Mouse (Mus musculus): ENCODE measurements around the gene Calhm2. TPM values are rescaled to one million over a fixed set of nuclear protein-coding genes. Genes with fewer than 3 reads are reported as not detected.

Calhm2 gene
- total RNA-seq (2017): 46.8 and 51.0 TPM in 2 replicates

GRCm38 (mm10) chr19:47137771-47138421, at the start of gene Calhm2:
Gene Calhm2, minus strand, starts transcription at chr19:47138294.
- ATAC-seq (ENCODE audit: extremely low read depth, insufficient number of reproducible peaks, low FRiP score, poor library complexity, severe bottlenecking): peak; percentile 47

DNA sequence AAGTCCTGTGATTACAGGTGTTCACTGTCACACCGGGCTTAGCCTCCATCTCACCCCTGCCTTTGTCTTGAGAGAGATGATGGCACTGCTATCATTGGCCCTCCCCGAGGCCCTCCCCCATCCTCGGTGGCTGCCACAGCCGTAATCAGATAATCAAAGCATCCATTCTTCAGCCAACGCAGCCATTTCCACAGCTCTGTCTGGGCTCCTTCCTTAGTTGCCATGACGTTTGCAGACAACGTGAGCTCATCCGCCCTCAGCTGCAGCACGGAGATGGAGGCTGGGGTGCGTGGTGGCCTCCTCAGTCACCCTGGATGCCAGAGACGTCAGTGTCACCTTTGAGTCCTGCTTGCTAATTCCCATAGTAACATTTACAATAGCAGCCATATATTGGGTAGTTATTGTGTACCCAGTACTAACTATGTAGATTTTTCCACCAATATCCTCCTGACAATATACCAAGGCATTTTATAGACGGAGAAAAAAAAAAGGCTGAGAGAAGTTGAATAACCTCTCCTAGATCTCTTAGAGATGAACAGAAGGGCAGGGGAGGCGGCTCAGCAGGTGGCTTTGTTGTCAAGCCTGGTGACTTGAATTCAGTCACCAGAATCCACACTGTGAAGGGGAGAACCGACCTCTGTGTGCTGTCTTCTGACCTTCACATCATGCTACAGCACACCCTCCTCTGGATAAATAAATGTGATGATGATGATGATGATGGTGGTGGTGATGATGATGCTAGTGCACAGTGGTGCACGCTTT, 48.6 kb upstream of the Calhm2 start:
- ATAC-seq (ENCODE audit: extremely low read depth, insufficient number of reproducible peaks, low FRiP score, poor library complexity, severe bottlenecking): no peak

DNA sequence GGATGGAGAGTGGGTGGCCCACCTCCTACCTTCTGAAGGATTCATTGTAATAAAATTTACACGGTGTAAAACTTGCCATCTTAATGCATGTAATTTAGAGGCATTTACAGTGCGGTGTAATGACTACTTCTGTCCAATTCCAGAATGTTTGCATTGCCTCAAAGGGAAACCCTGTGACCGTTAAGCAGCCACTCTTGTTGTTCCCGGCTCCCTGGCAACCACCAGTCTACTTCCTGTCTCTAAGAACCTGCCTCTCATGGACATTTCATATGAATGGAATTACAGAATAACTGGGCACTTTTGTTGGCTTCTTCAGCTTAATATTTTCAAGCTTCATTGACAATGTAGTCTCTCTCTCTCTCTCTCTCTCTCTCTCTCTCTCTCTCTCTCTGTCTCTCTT, 46.6 kb upstream of the Calhm2 start:
- no peak for ATAC-seq (ENCODE audit: extremely low read depth, insufficient number of reproducible peaks, low FRiP score, poor library complexity, severe bottlenecking)

DNA sequence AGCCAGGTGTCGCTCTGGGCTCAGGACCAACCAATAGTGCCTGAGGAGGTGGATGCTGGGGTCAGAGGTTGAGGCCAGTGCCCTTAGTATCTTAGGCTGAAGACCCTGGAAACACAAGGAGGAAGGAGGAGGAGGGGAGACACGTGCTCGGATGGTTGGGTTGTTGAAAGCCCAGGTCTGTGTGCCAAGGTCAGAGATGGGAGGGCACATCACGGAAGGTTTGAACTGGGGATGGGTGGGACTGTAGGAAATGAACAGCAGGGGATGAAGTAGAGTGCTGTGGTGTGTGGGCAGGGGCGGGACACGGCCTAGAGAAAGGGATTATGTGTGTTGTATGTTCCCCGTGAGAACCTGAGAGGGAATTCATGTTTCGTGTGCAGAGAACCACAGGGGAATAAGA, 46.1 kb upstream of the Calhm2 start:
- no peak for ATAC-seq (ENCODE audit: extremely low read depth, insufficient number of reproducible peaks, low FRiP score, poor library complexity, severe bottlenecking)

DNA sequence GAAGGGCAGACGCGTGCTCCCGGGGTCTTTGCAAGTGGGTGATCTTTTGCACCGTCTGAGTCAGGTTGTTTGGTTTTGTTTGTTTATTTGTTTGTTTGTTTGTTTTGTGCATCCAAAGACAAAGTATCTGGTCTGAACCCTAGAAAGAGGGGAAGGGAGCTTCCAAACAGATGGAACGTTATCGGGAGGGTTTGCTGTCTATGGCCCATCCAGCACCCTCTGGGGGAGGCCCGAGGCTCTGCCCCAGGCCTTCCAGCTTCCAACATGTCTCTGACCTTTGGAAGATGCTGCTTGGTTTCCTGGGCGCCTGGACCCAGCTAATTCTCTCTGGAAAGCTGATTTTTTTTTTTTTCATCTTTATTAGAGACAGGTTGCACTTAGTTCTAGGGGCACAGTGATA, 41.9 kb upstream of the Calhm2 start:
- ATAC-seq (ENCODE audit: extremely low read depth, insufficient number of reproducible peaks, low FRiP score, poor library complexity, severe bottlenecking): no peak

- ATAC-seq (ENCODE audit: extremely low read depth, insufficient number of reproducible peaks, low FRiP score, poor library complexity, severe bottlenecking): no peak
Observed at GRCm38 (mm10) chr19:47179272-47179809, 41.2 kb upstream of the Calhm2 start.

DNA sequence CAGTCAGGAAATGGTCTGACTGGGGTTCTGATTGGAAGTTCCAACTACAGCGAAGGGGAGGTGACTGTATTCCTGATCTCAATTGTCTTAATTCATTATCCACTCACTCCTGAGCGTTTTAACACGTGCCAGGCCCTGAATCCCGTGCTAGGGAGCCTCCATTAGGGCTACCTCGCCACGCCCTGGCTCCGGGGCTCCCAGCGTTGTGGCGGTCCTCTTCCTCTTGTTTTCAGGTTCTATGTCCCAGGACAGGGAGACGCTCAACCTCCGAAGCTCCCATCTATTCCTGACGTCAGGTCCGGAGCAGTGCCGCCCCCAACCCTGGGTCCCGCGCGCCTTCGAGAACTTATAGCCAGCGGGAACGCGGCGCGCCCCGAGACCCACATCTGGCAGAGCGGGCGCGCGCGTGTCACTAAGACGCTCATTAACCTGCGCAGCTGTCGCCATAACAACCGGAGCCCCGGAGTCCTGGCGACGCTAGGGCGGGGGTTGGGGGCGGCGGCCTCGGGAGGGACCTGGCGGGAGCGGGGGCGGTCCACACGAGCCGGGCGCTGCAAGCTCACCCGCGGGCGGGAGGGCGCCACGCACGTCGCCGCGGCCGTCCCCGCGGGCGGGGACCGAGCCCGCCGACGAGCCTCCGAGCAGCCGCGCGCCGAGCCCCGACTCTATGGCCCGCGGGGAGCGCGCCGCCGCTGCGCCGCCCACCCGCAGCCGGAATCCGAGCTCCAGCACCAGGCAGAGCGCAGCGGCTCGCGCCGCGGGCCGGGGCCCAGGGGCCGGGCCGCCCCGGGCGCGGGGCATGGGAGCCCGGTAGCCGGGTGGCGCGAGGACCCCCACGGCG, 40.6 kb upstream of the Calhm2 start, which contains the start of gene Neurl1a:
Gene Neurl1a (plus strand): TSS at position 390 of the 841 bp plus-strand sequence.
- no peak for ATAC-seq (ENCODE audit: extremely low read depth, insufficient number of reproducible peaks, low FRiP score, poor library complexity, severe bottlenecking)

DNA sequence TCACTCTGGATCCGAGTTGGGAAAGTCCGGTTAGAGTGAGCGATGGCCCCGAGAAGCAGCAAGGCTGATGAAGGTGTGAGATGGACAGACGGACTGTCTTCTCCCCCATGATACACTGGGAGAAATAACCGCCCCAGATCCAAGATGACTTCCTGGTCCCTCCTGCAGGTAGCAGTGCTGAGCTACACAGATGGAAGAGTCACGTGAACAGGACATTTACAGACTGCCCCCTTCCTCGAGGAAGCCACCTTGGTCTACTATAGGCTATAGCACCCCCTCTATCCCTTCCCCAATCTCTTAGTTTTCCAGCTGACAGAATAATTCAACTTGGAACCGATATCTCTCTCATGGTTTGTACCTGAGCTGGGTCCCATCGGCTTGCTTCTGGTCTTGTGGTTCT, 39.9 kb upstream of the Calhm2 start:
- ATAC-seq (ENCODE audit: extremely low read depth, insufficient number of reproducible peaks, low FRiP score, poor library complexity, severe bottlenecking): no peak

DNA sequence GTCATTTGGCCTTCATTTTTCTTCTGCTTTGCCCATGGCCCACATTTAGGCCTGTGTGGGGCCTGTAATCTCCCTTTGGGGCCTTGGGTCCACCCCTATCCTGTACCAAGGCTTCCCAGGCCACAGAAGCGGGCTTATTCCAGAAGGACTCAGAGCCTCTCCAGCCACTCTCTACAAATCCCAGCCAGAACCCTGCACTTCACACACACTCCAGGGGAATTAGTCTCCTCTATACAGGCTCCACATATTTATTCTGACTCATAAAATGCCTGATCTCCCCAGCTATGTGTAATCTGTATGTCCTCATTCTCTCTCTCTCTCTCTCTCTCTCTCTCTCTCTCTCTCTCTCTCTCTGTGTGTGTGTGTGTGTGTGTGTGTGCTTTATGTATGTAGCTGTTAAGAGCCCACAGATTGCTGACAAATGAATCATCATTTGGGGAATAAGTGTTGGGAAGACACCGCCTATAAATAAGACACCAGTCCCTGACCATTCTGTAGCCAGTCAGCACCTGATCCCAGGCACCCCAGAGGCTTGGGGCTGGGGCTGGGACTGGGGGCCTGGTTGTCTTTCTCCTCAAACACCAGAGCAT, 38.9 kb upstream of the Calhm2 start:
- no peak for ATAC-seq (ENCODE audit: extremely low read depth, insufficient number of reproducible peaks, low FRiP score, poor library complexity, severe bottlenecking)

DNA sequence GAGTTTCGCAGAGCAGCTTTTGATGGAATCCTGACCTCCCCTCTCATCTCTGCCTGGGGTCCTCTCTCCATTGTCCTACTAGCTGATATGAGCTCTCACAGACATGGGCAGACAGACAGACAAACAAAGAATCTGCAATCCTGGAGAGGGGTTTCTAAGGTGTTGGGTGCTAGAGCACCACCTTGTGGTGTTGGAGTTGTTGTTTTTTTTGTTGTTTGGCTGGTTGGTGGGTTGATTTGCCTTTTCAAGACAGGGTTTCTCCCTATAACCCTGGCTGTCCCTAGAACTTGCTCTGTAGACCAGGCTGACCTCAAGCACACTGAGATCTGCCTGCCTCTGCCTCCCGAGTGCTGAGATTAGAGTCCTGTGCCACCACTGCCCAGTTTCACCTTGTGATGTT, 37.4 kb upstream of the Calhm2 start:
- ATAC-seq (ENCODE audit: extremely low read depth, insufficient number of reproducible peaks, low FRiP score, poor library complexity, severe bottlenecking): no peak

DNA sequence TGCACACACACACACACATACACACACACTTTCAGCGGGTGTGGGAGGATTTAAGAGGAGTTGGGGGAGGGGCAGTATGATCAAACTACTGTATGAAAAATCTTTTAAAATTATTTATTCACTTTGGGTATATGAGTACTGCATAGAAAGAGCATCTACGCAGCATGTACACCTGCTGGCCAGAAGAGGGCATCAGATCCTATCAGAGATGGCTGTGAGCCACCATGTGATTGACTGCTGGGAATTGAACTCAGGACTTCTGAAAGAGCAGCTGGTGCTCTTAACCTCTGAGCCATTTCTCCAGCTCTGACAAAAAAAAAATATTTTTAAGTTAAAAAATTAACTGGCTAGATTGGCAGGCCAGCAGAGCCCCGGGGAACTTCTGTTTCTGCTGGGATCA, 36.4 kb upstream of the Calhm2 start:
- ATAC-seq (ENCODE audit: extremely low read depth, insufficient number of reproducible peaks, low FRiP score, poor library complexity, severe bottlenecking): no peak

DNA sequence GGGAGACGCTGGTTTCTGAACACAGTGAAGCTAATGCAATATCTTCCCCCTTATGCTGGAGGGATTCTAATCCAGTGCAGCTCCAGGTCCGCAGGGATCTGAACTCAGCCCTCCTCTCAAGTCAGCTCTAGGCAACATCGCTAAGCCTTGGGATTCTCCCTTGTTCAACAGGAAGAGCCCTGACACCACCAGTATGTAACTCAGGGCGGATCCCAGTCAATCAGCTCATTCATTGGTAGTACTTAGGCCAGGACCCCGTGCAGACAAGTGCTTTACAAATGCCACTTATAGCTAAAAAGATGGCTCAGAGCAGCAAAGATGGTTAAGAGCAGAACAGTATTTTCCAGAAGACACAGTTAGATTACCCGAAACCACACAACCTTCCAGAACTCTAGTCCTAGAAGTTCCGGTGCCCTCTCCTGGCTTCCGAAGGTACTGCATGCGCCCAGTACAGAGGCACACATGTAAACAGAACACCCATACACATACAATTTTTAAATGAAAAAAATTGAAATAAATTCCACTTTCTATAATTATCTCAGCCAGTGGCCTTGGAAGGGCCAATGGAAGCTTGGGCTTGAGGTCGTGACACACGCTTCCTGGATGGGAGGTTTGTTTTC, 30.8 kb upstream of the Calhm2 start:
- ATAC-seq (ENCODE audit: extremely low read depth, insufficient number of reproducible peaks, low FRiP score, poor library complexity, severe bottlenecking): peak; percentile 77

- ATAC-seq (ENCODE audit: extremely low read depth, insufficient number of reproducible peaks, low FRiP score, poor library complexity, severe bottlenecking): peak; percentile 61
Observed at GRCm38 (mm10) chr19:47168223-47168622, 30.1 kb upstream of the Calhm2 start.

DNA sequence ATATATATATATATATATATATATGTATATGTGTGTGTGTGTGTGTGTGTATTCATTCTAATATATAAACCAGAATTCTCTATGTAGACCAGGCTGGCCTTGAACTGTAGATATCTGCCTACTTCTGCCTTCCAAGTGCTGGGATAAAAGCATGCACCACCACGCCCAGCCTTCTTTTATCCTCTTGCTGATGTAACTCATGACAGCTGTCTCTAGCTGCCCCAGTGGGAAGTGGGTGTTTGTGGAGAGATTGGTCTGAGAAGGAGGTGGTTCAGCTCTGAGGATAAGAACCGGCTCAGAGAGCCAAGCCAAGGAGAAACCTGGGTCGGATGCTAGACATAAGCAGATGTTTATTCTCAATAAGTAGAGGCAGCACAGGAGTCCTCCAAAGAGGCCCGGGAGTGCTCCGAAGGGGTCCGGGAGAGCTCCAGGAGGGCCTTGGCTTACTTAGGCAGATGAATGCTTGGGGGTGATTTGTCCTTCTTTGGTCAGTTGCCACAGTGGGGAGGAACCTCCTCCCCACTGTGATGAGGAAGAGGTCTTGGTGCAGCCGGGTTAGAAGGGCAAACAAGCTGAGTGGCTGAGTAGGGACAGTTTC, 29.6 kb upstream of the Calhm2 start:
- ATAC-seq (ENCODE audit: extremely low read depth, insufficient number of reproducible peaks, low FRiP score, poor library complexity, severe bottlenecking): no peak

DNA sequence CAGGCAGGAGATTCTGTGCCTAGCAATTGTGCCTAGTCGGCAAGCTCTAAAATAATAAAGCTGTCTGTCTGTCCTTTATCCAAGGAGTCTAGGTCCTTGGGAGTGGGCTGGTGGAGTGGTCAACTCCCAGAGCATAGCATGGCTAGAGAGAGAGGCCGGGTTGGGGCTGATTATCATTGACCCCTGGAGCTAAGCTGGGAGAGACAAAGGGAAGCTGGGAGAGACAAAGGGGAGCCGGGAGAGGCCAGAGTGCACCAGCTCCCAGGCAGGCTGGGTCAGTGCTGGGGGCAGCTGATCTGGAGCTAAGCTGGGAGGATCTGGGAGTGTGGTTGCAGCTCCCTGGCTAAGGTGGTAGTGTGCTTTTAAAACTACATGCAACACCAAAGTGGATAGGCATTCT, 28.7 kb upstream of the Calhm2 start:
- no peak for ATAC-seq (ENCODE audit: extremely low read depth, insufficient number of reproducible peaks, low FRiP score, poor library complexity, severe bottlenecking)

DNA sequence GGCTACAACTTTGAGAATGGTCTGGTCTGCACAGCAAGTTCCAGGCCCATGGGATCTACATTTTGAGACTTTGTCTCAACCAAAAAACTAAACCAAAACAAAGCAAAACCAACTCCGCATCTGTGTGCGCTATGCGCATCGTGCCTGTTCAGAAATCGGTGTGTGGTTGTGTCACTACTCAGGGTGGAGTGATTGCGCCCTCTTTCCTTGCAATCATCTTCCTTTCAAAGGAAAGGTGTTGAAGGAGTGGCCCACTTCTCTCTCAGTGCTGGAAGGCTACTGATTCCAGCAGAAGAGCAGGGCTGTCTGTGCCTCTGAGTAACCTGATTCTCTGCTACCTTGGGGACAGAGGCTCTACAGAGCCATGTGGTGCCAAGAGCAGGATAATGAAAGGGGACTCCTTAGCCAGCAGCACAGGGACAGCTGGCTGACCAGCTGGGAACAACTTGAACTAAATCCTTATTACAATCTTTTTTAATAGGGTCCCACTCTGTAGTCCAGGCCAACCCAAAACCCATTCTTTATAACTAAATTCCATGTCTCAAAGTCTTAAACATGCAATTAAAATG, 25.2 kb upstream of the Calhm2 start:
- no peak for ATAC-seq (ENCODE audit: extremely low read depth, insufficient number of reproducible peaks, low FRiP score, poor library complexity, severe bottlenecking)

GRCm38 (mm10) chr19:47161669-47162068, 23.6 kb upstream of the Calhm2 start:
- no peak for ATAC-seq (ENCODE audit: extremely low read depth, insufficient number of reproducible peaks, low FRiP score, poor library complexity, severe bottlenecking)

GRCm38 (mm10) chr19:47157664-47158063, 19.6 kb upstream of the Calhm2 start, which contains the start of gene Calhm3:
Gene Calhm3, minus strand, starts transcription at chr19:47157764.
- no peak for ATAC-seq (ENCODE audit: extremely low read depth, insufficient number of reproducible peaks, low FRiP score, poor library complexity, severe bottlenecking)

All from neutrophil, adult 5-6 weeks (primary cell).